Mouse (Mus musculus) T-cell, adult 2 months (primary cell): Measurements from ENCODE around the gene Slc5a8.

Source experiments
- DNase-seq: peaks from one replicate; pipeline ENCODE4 v3.0.0; 2022; ENCODE audit warnings: low spot score

The Slc5a8 gene

GRCm38 (mm10) chr10:88885632-88886090, at the start of gene Slc5a8:
Gene Slc5a8, plus strand, starts transcription at chr10:88885992.
- no peak for DNase-seq

- no peak for DNase-seq
Observed at GRCm38 (mm10) chr10:88848876-88849476, 36.8 kb upstream of the Slc5a8 start.

GRCm38 (mm10) chr10:88849976-88850375, 35.8 kb upstream of the Slc5a8 start:
- DNase-seq = no peak

DNA sequence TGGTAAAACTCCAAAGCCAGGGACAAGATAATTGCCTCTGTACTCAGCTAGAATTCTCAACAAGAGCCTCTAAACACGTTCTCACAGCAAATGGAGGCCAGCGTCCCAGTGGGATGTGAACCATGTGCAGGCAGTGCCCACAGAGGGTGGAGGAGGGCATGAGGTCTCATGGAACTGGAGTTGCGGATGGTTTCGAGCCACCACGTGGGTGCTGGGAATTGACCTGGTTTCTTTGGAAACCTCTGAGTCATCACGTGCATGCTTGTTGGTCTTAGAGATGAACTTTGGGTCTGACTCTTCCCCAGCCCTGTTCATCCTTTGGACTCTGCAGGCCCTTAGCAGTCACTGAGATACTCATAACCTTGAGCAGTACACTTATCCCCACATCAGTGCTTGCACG, 32.5 kb upstream of the Slc5a8 start:
- no peak for DNase-seq

- DNase-seq = no peak
Observed at GRCm38 (mm10) chr10:88860911-88861310, 24.9 kb upstream of the Slc5a8 start.

- no peak for DNase-seq
Observed at GRCm38 (mm10) chr10:88861416-88861815, 24.4 kb upstream of the Slc5a8 start.

GRCm38 (mm10) chr10:88862293-88862692, 23.5 kb upstream of the Slc5a8 start:
- DNase-seq = no peak

DNA sequence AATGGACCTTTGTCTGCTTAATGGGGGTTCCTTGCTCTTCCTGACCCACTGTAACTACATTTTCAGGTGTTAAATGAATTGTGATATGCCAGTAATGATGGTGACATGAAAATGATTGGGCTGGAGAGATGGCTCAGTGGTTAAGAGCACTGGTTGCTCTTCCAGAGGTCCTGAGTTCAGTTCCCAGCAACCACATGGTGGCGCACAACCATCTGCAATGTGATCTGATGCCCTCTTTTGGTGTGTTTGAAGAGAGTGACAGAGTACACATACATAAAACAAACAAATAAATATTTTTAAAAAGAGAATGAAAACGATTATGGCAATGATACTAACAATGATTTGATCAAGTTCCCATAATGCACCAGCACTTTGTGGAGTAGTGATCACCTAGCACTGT, 19.8 kb upstream of the Slc5a8 start:
- DNase-seq = no peak

DNA sequence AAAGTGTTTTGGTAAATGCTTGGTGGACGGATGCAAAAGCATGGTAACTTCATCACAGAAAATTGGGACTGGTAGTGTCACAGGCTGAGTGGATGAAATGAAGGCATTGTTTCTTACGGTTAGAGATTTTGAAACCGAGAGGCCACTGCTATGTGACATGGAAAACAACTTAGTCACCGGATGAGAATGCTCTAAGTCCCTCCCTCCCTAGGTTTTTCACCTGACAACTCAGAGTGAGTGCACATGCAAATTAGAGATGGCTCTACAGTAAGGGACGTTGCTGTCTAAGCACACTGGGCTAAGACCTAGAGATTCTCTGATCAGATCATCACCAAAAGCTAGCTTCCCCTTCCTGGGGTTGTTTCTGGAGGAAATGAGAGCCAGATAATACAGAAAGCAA, 10.9 kb upstream of the Slc5a8 start:
- no peak for DNase-seq

DNA sequence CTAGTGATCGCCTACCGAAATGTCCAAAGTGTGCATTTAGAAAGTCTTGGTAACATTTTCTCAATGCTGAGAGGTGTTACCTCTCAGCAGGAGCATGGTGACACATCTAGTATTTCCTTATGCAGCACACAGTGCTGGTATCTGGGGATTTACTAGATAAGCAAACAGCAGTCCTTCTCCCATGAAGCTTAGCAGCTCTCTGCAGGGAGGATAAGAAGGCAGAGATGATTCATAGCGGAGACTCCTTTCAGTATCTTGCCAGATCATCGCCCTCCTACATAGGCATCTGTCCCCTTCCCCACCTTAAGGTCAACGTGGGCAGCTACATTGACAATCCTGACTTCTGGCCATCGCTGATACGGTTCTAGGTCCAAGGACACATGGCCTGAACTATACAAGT, 8.4 kb upstream of the Slc5a8 start:
- no peak for DNase-seq

- no peak for DNase-seq
Observed at GRCm38 (mm10) chr10:88883721-88884120, 2.1 kb upstream of the Slc5a8 start.

DNA sequence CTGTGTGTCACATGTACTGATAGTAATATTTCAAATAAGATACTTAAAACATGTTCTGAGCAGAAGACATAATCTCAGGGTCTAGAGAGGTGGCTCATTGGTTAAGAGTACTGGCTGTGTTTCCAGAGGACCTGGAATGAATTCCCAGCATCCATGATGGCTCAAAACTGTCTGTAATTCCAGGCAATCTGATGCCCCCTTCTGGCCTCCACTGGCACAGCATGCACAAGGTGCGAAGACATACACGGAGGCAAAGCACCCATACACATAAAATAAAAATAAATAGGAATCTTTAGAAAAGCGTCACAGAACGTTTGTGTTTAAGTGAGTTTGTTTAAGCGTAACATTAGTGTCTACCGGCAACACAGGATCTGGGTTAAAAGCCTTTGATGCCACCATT, 956 bp upstream of the Slc5a8 start:
- DNase-seq = no peak

- no peak for DNase-seq
Observed at GRCm38 (mm10) chr10:88886114-88886513, 322 bp downstream of the Slc5a8 start.

DNA sequence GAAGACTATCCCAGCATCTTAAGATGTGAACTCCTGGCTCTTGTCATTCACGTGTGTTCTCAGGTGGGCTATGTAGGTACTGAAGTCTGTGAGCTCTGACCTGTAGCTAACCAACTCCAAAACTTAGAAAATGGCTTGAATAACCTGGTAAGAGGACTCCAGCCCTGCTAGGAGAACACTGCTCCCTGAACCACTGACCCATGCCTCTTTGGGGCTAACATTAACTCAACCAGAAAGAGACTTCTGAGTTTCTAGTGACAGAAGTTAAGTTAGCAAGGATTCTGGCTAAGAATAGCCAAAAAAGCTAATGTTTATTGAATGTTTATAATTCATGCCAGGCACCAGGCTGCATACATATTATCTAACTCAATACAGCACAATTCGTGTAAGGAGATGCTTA, 2.6 kb downstream of the Slc5a8 start:
- DNase-seq = no peak

DNA sequence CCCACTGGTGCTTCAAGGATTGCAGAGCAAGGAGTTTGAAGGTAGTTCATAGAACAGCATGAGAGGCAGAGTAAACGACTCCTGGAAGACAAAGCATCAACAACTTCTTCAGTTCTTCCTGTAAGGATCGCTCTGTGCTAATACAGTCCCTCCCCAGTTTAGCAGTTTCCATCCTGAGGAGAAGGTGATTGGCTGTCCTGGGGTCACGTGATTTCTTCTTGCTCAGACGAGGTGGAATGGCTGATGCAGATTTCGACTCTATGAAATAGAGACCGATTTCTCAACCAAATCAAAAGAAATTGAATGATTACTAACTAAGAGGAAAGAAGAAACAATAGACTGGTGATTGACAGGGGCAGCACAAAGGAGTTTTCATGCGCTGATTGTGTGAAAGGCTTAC, 5.6 kb downstream of the Slc5a8 start:
- DNase-seq = no peak

DNA sequence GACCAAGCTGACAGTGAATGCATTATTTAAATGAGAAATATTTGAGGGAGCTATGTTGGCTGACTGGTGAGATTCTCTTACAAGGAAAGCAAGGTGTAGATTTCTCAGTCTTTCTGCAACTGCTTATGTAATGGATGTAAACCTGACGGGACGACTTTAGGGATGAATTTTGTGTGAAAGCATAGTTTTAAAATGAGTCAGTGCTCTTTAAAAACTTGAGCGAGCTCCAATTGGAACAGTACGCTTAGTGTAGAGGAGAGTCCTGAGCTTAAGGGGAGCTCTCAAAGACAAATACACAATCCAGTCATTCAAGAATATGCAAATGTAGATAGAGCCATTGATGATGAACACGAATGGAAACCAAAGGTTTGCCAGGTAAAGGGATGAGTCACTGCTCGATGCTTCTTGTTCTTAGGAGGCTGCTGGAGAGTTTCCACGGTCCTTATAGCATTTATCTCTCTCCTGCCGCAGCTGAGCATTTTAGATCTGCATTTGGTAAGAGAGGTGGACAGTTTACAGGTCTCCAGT, 6.8 kb downstream of the Slc5a8 start:
- DNase-seq = no peak

DNA sequence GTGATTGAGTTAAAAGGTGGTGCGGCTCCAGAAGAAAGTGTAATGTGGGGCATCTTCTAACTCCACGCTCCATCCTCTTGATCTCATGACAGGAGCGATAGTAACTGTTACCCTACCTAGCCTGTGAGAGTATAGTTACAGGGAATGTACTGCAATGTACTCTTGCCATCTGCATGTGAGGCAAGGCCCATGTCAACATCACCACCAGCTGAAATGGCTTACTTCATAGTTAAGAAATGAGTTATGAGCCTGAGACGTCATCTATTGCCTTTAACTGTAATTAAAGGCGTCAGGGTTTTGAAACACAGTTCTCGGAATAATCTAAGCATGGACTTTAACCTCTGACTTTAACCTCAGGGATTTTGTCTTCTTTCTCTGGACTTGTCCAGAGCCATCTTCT, 11.2 kb downstream of the Slc5a8 start:
- DNase-seq = no peak

DNA sequence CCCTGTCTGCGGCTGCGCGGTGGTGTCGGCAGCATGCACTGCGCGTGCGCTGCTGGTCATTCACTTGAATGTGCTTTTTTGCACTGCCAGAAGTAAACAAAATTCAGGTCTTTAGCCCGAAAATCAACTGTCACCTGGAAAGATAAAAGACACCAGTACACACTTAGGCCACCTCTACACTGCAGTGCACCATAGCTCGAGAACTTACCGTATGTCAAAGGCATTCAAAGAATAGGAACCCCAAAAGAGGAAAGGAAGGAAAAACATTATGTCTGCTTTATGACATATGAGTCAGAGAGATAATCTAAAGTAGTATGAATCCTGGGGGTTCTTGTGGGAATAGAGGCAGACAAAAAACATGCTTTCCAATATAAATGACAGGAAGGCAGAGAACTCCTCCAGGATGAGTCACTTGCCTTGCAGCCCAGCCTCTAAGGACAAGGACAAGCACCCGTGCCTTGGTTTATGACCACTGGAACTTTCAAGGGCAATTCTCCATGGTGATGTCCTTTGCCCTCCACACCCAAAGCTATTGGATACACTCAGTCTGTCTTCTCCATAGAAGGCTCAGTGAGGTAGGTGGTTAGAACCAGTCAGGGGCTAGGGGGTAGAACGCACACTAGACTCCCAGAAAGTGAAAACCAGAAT, 64.0 kb downstream of the Slc5a8 start:
- no peak for DNase-seq

DNA sequence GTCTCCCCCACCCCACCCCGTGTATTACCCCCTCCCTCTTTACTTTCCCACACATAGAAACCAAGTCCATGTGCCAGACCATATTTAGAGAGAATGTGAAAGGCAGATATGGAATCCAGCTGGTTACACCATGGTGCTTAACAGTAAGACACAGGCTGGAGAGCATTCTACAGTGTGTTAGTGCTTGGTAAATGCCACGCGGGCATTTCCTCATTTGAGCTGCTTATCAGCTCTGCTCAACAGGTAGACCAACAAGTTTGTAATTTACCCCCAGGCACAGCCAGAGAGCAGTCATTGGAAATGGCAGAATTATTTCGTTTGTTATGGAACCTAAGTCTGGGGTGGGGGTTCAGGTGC, 64.5 kb downstream of the Slc5a8 start:
- DNase-seq = no peak

DNA sequence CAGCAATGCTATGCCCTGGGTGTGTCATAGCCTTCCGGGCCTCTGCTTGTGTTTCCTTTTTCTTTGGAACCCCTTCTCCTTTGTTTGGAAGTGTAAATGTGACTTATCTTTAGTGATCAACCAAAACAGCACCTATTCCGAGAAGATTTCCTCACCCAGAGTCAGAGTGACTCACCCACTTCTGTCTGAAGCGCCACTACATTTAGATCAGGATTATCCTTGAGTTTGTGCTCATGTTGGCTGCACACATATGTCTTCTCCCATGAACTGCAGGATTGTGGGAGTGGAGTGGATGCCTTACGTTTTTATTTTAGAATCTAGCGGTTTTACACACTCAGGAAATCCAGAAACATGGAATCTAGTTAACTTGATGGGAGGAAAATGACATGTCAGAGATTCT, 75.0 kb downstream of the Slc5a8 start:
- no peak for DNase-seq

DNA sequence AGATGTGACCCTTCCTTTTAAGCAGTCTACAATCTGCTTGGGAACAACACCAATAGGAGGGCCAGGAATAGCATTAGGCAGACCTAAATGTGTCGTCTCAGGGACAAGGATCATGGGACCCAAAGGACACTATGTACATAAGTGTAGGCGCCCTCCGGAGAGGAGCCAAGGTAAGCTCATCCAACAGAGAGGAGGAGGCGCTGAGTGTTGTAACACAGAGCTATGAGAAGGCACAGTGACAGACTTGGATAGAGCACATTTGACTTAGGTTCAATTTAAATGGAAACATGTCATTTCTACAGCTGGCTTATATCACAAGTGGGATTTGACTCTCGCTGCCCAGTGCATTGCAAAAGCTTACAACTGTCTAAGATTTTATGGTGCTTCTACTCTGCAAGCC, 82.8 kb downstream of the Slc5a8 start:
- DNase-seq = no peak

GRCm38 (mm10) chr10:88970951-88971725, 85.3 kb downstream of the Slc5a8 start:
- no peak for DNase-seq

GRCm38 (mm10) chr10:88978932-88979331, 93.1 kb downstream of the Slc5a8 start:
- no peak for DNase-seq
